Mouse (Mus musculus) cerebral cortex, adult 2 months (tissue): ENCODE results near the gene Mxra7.

Experiments
- WGBS: fragments of 180-500 bp; shearing (Covaris S2); methylation state at CpG from one replicate; pipeline ENCODE4 v1.1.7; 2018; 5-methylcytosine and 5-hydroxymethylcytosine counted together

Mxra7 gene

GRCm38 (mm10) chr11:116775407-116775806 is 52.4 kb downstream of the Mxra7 start, which contains the start of gene St6galnac1:
Gene St6galnac1, minus strand, starts transcription at chr11:116775507.
- WGBS, result 92% methylated on average over 7 of the region's 7 CpGs

- WGBS, result 37% methylated on average over 2 of the region's 2 CpGs
Observed at GRCm38 (mm10) chr11:116773205-116773604, 54.6 kb downstream of the Mxra7 start.

GRCm38 (mm10) chr11:116769873-116770272 is 58.0 kb downstream of the Mxra7 start:
- whole genome bisulfite sequencing, result 81% methylated on average over 5 of the region's 5 CpGs

- WGBS, result 90% methylated on average over 2 of the region's 2 CpGs
Observed at GRCm38 (mm10) chr11:116764946-116765345, 62.9 kb downstream of the Mxra7 start.

- 90% methylated on average over 7 of the region's 7 CpGs for WGBS
Observed at GRCm38 (mm10) chr11:116764346-116764745, 63.5 kb downstream of the Mxra7 start.

- 81% methylated on average over 4 of the region's 4 CpGs for WGBS
Observed at GRCm38 (mm10) chr11:116755191-116755590, 72.7 kb downstream of the Mxra7 start.

GRCm38 (mm10) chr11:116753674-116754470 is 74.0 kb downstream of the Mxra7 start:
- 69% methylated on average over 5 of the region's 5 CpGs for WGBS
